Mouse (Mus musculus) liver, embryonic 14.5 days (tissue): ENCODE results near the gene Clk2.

Experiments
- CTCF ChIP-seq: IDR thresholded peaks from 2 replicates; pipeline ENCODE4 v1.5.1; 2016; ENCODE audit warnings: antibody characterized with exemption, low read depth, control low read depth
- EP300 ChIP-seq: IDR thresholded peaks from 2 replicates; pipeline ENCODE4 v1.6.1; 2016; ENCODE audit warnings: antibody characterized with exemption, low read depth

- no peak for TF ChIP-seq CTCF
- no peak for TF ChIP-seq EP300
Observed at GRCm38 (mm10) chr3:89123313-89123712, 41.3 kb upstream of the Clk2 start.
